Mouse (Mus musculus) adrenal gland, postnatal 4 days (tissue): ENCODE data around the gene Ddx4. TPM values are rescaled to one million over a fixed set of nuclear protein-coding genes. Genes with fewer than 3 reads are reported as not detected.

Experiments
- DNase-seq, 2 experiments: peaks; one replicate each; pipeline ENCODE4 v3.0.0; 2021 to 2022; ENCODE audit warnings: low spot score in 2 of 2, mixed read lengths in 2 of 2
- total RNA-seq, 2 experiments: library from RNA; stranded (reverse); gene quantifications; 2 replicates each; pipeline ENCODE4 v1.2.3; 2021

Gene Ddx4
- total RNA-seq, 2 experiments from 2014 or later: 0.79 to 1.2 TPM

DNA sequence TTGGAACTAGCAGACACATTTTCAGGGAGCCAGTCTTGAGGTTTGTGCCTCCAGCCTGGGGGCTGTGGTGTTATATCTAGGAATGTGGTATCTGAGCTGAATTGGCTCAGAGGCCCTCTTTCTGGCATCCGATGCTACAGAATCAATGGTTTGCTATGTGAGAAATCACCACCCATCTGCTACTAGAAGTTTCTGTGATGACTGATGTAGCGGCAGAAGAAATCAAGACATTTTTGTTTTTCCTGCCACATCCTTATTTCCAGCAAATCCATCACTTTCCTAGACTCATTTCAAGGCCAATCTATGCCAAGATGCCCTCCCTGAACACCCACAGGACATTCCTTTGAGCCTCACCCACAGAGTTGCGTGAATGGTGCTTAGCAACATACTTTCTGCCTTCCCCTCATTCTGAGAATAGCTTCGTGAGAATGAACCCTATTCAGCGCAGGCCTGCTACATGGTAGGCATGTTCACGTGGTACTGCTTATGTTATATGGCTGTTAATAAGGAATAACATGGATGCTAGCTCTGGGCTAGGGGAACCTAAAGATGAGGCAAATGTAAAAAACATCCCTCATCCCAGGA lies 91.6 kb downstream of the Ddx4 start:
- no peak for DNase-seq

DNA sequence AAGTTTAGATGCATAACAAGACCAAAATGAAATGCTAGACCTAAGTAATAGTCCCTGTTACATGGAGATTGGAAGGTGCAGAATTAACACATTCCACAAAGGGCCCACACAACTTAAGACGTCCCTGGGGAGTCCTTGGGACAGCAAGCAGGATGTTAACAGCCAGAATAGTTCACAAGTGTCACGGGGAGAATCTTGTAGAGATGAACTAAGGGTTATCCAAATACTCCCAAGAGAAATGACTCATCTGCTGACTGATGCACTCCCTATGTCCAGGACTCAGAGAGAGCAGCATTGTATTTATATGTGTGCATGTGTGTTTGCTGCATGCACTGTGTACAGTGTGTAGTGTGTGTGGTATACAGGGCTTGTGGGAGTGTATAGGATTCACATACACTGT lies 95.8 kb downstream of the Ddx4 start:
- no peak for DNase-seq

- no peak for DNase-seq
Measured at GRCm38 (mm10) chr13:112553304-112553703, 99.0 kb downstream of the Ddx4 start.

- no peak for DNase-seq
Measured at GRCm38 (mm10) chr13:112551641-112552548, 100.4 kb downstream of the Ddx4 start.

Other genes starting within 250 kb of the Ddx4 start
- gene Il6st, start 188.4 kb downstream of the Ddx4 start, total RNA-seq: 100 to 1,000 TPM; 278 to 288 TPM
- gene Il31ra, start 58.1 kb downstream of the Ddx4 start, total RNA-seq: under 1 TPM; 0.48 to 0.76 TPM
- 10 to 100 TPM; 36.8 to 38.6 TPM for gene Slc38a9, start 8.3 kb upstream of the Ddx4 start, total RNA-seq
- 100 to 1,000 TPM; 194 to 213 TPM for gene Plpp1, start 148.3 kb upstream of the Ddx4 start, total RNA-seq